Mouse (Mus musculus): ENCODE measurements at regions not wholly inside any gene's neighbourhood (a gene's known extent, or its start where the extent isn't known, plus 50 kb on each side); places are given as distances from the start of the nearest gene placed in this dataset.

DNA sequence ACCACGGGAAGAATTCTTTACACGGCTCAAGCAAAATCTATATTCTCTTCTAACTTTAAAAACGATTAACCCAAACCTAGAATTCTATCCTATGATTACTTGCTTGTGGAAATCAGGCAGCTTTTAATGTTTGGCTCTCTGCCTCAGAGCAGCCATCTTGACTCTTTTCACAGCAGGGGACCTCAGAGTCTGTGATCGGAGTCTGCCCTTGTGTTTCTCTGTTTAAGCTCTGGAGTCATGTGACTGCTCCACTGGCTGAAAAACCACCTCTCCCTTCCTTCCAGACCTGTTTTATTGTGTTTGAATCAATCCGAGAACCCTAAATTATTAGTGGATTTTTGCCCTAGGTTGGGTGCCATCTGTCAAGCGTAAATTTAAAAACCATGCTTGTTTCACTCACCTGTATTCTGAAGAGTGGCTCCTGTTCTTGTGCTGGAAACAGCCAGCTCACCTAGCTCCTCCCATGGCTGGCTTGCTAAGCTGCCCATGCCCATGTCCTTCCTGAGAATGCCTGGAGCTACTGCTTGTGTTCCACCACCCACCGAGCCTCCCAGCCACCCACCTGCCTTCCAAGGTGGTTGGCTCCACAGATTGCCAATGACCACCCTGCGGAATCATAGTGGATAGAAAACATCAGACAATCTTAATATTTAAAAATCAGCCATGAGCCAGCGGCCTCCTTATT is 62.6 kb downstream of the Perp start:
- no peak for DNase-seq

DNA sequence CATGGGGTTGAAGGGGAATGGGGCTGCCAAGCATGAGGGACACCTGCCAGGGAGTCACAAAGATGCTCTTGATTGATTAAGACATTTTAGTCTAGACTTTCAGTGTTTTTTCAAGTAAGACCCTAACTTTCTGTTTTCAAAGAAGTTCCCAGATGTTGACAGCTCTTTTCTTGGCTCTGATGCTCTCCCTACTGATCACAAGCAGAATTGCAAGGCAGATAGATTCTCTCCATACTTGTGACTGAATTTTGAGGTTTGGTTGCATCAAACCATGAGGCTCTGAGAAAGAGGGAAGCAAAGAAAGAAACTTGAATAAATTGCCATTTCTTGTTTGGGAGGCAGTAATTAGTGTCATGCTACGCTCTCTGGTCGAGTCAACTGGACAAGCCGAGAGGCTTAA is 64.5 kb downstream of the Perp start:
- DNase-seq = no peak

DNA sequence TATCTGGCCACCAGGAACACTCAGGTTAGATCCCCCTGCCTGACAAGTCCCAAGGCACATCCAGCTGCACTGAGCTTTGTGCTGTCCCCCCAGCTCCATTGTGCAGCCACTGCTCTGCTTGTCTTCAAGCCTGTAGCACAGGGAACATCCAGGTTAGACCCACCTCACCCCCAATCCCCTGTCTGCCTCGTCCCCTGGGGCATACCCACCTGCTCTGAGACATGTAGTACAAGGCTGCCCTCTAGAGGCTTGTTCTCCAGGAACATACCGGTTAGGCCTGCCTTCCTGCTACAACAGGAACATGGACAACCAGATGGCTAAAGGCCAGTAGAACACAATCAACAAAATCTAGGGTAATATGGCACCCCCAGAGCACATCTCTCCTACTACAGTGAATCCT is 66.1 kb downstream of the Perp start:
- peak; percentile 4 for DNase-seq

DNA sequence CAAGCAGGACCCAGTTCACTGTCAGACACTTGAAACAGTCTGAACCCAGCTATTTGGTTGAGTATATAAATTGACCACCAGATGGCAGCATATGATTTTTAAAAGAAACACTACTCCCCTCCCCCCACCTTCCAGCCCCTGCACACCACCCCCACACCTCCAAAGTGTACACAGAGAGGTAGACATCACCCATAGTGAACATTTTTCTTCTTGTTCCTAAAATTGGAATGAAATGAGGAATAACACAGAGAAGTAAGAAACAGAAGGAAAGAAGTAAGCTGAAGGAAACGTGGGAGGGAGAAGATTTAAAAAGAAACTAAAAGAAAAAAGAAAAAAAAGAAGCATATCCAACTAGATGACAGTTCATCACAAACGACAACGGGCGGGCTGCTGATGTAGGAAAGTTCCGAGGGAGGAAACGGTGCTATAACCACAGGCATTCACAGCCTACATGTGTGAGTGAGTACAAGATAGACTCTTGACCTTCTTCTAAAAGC is 72.3 kb downstream of the Perp start:
- peak; percentile 13 for DNase-seq

DNA sequence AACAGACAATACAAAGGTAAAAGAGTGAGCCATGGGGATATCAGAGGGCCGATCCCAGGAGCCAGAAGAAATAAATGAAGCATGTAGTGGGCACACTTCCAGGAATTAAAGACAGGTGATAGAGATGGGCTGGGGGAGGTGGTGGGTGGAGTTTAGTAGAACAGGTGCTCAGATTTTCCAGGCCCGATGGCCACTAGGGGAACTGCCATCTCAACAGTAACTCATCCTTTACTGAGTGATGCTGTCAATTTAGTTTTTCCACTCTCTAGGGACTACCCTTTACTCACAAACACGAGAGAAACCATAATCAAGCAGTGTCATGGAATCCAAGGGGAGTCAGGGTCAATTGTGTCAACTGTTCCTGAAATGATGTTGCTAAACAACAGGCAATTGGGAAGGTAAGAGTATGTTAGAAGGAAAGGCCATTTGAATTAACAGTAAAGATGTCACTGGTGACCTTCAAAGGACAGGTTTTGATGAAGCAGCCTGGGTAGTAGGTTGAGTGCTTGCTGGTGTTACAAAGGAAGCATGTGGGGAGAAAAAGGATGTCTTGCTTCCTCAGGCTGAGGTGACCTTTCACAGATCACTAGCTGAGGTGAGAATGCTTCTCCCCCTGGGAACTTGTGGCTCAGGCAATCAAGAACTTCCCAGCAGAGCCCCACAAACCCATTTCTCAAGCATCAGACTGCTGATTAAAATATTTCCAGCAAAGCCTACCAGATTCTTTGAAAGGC is 78.4 kb downstream of the Perp start:
- no peak for DNase-seq

DNA sequence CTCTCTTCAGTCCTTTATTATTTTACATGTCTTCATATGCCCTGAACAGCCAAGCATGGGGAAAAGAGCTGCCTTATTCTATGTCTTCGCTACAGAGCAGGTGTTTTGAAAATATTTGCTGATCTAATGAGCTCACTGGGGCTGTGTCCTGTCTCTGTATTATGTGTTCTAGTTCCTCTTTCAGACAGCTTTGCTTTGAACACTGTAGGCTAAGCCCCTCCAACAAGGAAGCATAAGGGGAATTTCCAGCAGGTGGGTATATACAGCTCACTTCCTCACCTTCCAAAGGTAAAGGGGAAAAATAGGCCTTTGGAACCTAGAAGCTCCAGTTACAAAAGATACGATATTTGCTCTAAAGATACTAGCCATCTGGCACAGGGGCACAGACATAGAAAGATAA is 83.0 kb downstream of the Perp start:
- no peak for DNase-seq

DNA sequence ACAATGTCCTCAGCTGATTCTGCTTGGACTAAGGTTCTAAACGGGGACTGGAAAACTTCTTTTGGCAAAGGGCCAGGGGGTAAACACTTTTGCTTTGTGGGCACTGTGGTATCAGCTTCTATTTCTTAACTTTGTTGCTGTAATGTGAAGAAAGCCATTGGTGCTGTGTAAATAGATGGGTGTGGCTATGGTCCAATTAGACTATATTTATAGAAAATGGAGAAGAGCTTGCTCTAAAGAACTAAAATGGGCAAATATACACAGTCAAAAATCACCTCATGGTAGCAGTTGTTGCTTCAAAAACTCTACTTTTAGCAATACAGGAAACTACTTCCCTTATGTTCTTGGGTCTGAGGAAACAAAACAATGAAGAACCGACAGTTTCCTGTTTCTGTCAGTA is 84.1 kb downstream of the Tnfaip3 start:
- DNase-seq = no peak

DNA sequence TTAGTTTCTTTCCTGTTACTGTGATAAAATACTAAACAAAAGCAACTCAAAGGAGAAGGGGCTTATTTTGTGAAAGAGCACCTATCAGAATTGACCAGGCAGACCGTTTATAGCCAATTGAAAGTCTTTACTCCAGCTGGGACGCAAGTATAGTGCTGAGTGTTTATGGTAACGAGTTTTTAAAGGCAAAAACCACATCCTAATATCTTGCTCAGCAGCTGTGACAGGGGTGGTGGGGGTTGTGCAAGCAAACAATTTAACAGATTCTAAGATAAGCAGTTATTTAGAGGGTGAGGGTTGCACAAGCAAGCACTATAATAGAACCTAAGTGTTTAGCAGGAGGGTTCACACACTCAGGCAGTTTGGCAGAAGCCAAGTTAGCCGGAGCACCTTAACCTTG is 74.0 kb downstream of the Tnfaip3 start:
- DNase-seq = no peak

DNA sequence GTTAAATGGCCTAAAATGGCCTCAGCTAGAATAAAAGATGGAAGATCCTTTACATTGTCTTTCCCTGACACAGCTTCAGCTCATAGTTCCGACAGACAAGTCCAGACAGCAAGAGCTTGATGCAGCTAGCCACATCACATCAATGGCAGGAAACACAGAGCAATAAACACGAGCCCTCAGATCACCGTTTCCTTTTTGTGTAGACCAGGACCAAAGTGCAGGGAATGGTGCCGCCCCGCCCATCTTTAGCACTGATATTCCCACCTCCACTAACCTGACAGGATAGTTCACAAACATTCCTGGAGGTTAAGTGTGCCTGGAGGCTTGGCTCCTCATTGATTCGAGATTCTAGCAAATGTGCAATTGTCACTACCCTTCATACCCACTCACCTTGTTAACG is 73.5 kb downstream of the Tnfaip3 start:
- no peak for DNase-seq

DNA sequence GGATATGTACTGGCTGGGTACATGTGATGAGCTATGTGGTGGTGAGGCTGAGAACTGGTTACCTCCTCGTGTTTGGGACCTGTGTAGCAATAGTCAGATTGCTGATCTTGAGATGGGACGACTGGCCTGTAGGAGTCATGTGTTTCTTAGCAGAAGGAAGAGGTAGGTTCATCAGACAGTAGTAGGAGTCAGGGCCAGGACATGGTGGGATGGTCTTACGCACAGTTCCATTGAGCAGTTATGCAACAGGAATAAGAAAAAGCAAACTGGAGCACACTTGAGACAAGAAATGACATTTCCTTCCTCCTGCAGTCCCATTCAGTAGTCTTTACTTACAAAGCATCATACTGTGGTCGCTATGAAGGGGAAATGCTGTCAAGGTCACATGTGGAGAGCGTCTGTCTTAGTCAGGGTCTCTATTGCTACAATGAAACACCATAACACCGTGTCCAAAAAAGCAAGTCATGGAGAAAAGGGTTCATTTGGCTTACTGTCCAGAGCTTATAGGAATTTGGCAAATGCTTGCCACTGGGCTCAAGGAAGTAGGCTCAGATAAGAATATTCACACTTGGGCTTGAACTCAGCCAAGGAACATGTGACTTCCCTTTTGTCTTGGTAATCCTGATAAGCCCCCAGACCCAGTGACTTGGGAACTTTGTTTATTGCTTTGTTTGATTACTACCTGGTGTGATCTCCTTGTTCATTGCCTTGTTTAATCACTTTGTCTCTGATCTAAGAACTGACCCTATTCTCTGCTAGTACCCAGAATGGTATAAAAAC is 72.0 kb downstream of the Tnfaip3 start:
- DNase-seq = no peak

DNA sequence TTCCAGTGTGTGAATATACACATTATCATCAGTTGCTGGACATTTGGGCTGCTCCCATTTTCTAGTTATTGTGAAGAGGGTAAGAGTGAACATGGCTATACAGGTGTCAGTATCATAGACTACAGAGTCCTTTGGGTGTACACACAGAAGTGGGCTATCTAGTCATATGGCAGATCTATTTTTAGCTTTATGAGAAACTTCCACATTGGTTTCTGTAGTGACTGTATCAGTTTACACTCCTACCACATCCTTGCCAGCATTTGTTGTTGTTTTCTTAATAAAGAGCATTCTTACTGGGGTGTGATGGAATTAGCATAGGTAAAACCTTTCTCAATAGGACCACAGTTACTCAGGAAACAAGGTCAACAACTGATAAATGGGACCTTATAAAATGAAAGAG is 68.7 kb downstream of the Tnfaip3 start:
- no peak for DNase-seq
